Mouse (Mus musculus) limb, embryonic 14.5 days (tissue): ENCODE measurements around the gene Fut7. TPM values are rescaled to one million over a fixed set of nuclear protein-coding genes. Genes with fewer than 3 reads are reported as not detected.
"Not testable (repeated sequence)": the region's sequence is repeated elsewhere in the genome, so short reads cannot be mapped to it uniquely, and the experiment has no call there.

Experiments
- ATAC-seq: fragments of 200-750 bp; cut with Nextera tagmentation; 2 replicates; pipeline ENCODE4 v1.8.0; 2017; ENCODE audit warnings: low read depth, moderate number of reproducible peaks, moderate TSS enrichment; ENCODE audit not compliant: low FRiP score
- DNase-seq: peaks from one replicate; pipeline ENCODE4 v3.0.0-alpha.2; 2015; ENCODE audit warnings: low spot score
- H3K27ac ChIP-seq: fragments of 300-500 bp; sonication (generic); replicated peaks from 2 replicates; pipeline ENCODE4 v1.5.1; 2014; ENCODE audit warnings: low read depth, mild to moderate bottlenecking, low read length, moderate library complexity, mixed read lengths
- H3K27me3 ChIP-seq: fragments of 300-500 bp; sonication (generic); 2 replicates; pipeline ENCODE4 v1.6.1; 2014; ENCODE audit warnings: low read length, mixed read lengths; ENCODE audit not compliant: control insufficient read depth, insufficient read depth
- H3K36me3 ChIP-seq: fragments of 300-500 bp; sonication (generic); 2 replicates; pipeline ENCODE4 v1.6.1; 2014; ENCODE audit warnings: mild to moderate bottlenecking, low read length, moderate library complexity, mixed read lengths; ENCODE audit not compliant: control insufficient read depth, insufficient read depth
- H3K4me1 ChIP-seq: fragments of 300-500 bp; sonication (generic); 2 replicates; pipeline ENCODE4 v1.6.1; 2014; ENCODE audit warnings: antibody characterized with exemption, low read length, mixed read lengths; ENCODE audit not compliant: control insufficient read depth, insufficient read depth
- H3K4me2 ChIP-seq: fragments of 300-500 bp; sonication (generic); replicated peaks from 2 replicates; pipeline ENCODE4 v1.6.1; 2014; ENCODE audit warnings: low read depth, mild to moderate bottlenecking, low read length, moderate library complexity; ENCODE audit not compliant: severe bottlenecking
- H3K4me3 ChIP-seq: fragments of 300-500 bp; sonication (generic); replicated peaks from 2 replicates; pipeline ENCODE4 v1.5.1; 2014; ENCODE audit warnings: low read length
- H3K9ac ChIP-seq: fragments of 300-500 bp; sonication (generic); 2 replicates; pipeline ENCODE4 v1.6.1; 2014; ENCODE audit warnings: mild to moderate bottlenecking, low read depth, low read length, moderate library complexity; ENCODE audit not compliant: severe bottlenecking
- H3K9me3 ChIP-seq: fragments of 300-500 bp; sonication (generic); 2 replicates; pipeline ENCODE4 v1.6.1; 2016; ENCODE audit warnings: low read length; ENCODE audit not compliant: control insufficient read depth
- POLR2A ChIP-seq: fragments of 200-500 bp; IDR thresholded peaks from 2 replicates; pipeline ENCODE4 v1.8.0; 2012; ENCODE audit warnings: inconsistent platforms, mild to moderate bottlenecking, moderate library complexity, borderline replicate concordance; ENCODE audit not compliant: insufficient read depth, insufficient read length; ENCODE audit errors: extremely low read depth
- WGBS: fragments of 180-500 bp; shearing (Covaris S2); extraction: QIAGEN DNeasy Blood & Tissue Kit; methylation state at CpG from one replicate; pipeline ENCODE4 v1.1.7; 2014; 5-methylcytosine and 5-hydroxymethylcytosine counted together
- polyA plus RNA-seq, 2 experiments: library from polyadenylated mRNA; depleted of rRNA in 1 of 2; stranded (reverse) in 1 of 2; unstranded in 1 of 2; fragments of >200 nt; fragmentation: Nextera tagmentation in 1 of 2; extraction: Ambion mirVana in 1 of 2; gene quantifications; 2 replicates each; pipeline versions ENCODE4 v1.2.1 to v1.2.3; 2012 to 2014

Gene Fut7
- polyA plus RNA-seq, 2 experiments: 0.11 TPM; not detected in 1

GRCm38 (mm10) chr2:25403994-25404393 lies 19.1 kb upstream of the Fut7 start:
- TF ChIP-seq POLR2A: no peak
- H3K4me1 ChIP-seq: no peaks in the 10 kb centered on the region
- 0 out of 2 replicates have a peak overlapping the region, but pooled peaks have one; percentile 60 for H3K4me2 ChIP-seq
- peaks cover 55% of the 10 kb centered on the region for H3K27me3 ChIP-seq
- no peak overlapping the region for H3K9ac ChIP-seq
- DNase-seq (no peak), ATAC-seq (no peak)
- peak overlapping the region; percentile 52; the same call in 1 of the 2 replicates for H3K4me3 ChIP-seq
- H3K36me3 ChIP-seq: no peaks in the 10 kb centered on the region
- no peaks in the 10 kb centered on the region for H3K9me3 ChIP-seq
- 82% methylated on average over 4 of the region's 4 CpGs for WGBS
- no peak overlapping the region for H3K27ac ChIP-seq

GRCm38 (mm10) chr2:25408908-25409307 lies 14.2 kb upstream of the Fut7 start:
- H3K36me3 ChIP-seq: no peaks in the 10 kb centered on the region
- no peak overlapping the region for H3K4me2 ChIP-seq
- 81% methylated on average over 10 of the region's 10 CpGs for WGBS
- no peak for TF ChIP-seq POLR2A
- no peak overlapping the region for H3K4me3 ChIP-seq
- DNase-seq: no peak
- no peaks in the 10 kb centered on the region for H3K9me3 ChIP-seq
- no peaks in the 10 kb centered on the region for H3K4me1 ChIP-seq
- peaks cover 9% of the 10 kb centered on the region; the same call in 1 of the 2 replicates for H3K27me3 ChIP-seq
- ATAC-seq: no peak
- H3K9ac ChIP-seq: no peak overlapping the region
- H3K27ac ChIP-seq: no peak overlapping the region

DNA sequence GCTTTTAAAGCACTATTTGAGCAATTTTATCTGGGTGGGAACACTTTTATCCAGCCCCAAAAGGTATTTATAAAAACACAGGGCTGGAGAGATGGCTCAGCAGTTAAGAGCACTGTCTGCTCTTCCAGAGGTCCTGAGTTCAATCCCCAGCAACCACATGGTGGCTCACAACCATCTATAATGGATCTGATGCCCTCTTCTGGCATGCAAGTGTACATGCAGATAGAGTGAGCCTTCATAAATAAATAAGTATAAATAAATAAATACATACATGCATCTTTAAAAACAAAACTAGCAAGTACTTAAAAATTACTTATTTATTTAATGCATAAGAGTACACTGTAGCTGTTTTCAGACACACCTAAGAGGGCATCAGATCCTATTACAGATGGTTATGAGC lies 9.6 kb upstream of the Fut7 start:
- not testable (repeated sequence) for H3K27ac ChIP-seq, H3K9me3 ChIP-seq, H3K4me2 ChIP-seq, H3K36me3 ChIP-seq, H3K4me1 ChIP-seq, H3K27me3 ChIP-seq, H3K4me3 ChIP-seq, DNase-seq, ATAC-seq, H3K9ac ChIP-seq

DNA sequence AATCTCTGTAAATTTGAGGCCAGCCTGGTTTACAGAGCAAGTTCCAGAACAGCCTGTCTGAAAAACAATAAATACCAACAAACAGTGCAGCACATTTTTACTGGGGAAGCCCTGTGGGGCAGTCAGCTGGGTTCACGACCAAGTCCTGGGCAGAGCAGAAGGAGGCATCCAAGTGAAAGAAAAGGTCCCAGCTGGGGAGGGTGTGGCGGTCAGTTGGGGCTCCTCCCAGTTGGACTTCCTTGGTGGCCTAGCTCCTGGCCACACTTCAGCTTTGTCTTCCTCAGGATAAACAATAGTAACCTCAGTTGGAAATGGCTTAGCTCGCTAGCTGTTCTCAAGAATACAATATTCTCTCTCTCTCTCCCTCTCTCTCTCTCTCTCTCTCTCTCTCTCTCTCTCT lies 5.6 kb upstream of the Fut7 start:
- no peak overlapping the region for H3K27ac ChIP-seq
- H3K9me3 ChIP-seq: no peaks in the 10 kb centered on the region
- no peak for DNase-seq
- H3K36me3 ChIP-seq: no peaks in the 10 kb centered on the region
- WGBS: 23% methylated on average over 3 of the region's 3 CpGs
- H3K27me3 ChIP-seq: no peaks in the 10 kb centered on the region
- H3K4me3 ChIP-seq: no peak overlapping the region
- H3K4me2 ChIP-seq: no peak overlapping the region
- TF ChIP-seq POLR2A: no peak
- H3K9ac ChIP-seq: no peak overlapping the region
- no peaks in the 10 kb centered on the region for H3K4me1 ChIP-seq
- no peak for ATAC-seq

GRCm38 (mm10) chr2:25421896-25422295 lies 1.2 kb upstream of the Fut7 start:
- WGBS: 14% methylated on average over 3 of the region's 3 CpGs
- H3K9me3 ChIP-seq: no peaks in the 10 kb centered on the region
- H3K4me2 ChIP-seq: no peak overlapping the region
- H3K9ac ChIP-seq: no peak overlapping the region
- no peak for TF ChIP-seq POLR2A
- H3K27me3 ChIP-seq: no peaks in the 10 kb centered on the region
- no peak overlapping the region for H3K27ac ChIP-seq
- H3K4me3 ChIP-seq: no peak overlapping the region
- peak; percentile 50; the same call in 1 of the 2 replicates for ATAC-seq
- peak; percentile 80 for DNase-seq
- no peaks in the 10 kb centered on the region for H3K36me3 ChIP-seq
- H3K4me1 ChIP-seq: no peaks in the 10 kb centered on the region

- no peaks in the 10 kb centered on the region for H3K9me3 ChIP-seq
- no peak overlapping the region for H3K9ac ChIP-seq
- no peak overlapping the region for H3K27ac ChIP-seq
- no peak for TF ChIP-seq POLR2A
- H3K4me2 ChIP-seq: no peak overlapping the region
- 50% methylated on average over 1 of the region's 1 CpGs for WGBS
- ATAC-seq: no peak
- no peak overlapping the region for H3K4me3 ChIP-seq
- no peaks in the 10 kb centered on the region for H3K27me3 ChIP-seq
- no peaks in the 10 kb centered on the region for H3K36me3 ChIP-seq
- no peak for DNase-seq
- H3K4me1 ChIP-seq: no peaks in the 10 kb centered on the region
These were observed 559 bp downstream of the Fut7 start for GRCm38 (mm10) chr2:25423626-25424025.
